Comparison of ENCODE assay signal across 7 mouse cellular contexts in genomic region chr12:44268728-44269302, GRCm38 (mm10). TPM values are rescaled to one million over a fixed set of nuclear protein-coding genes. Genes with fewer than 3 reads are reported as not detected.
A peak's percentile ranks its signal among the peaks of the same experiment; 100 is the strongest.
DNase-seq lines count a peak whose midpoint lies in the region; ATAC-seq lines count a peak whose summit lies in the region.

No protein-coding gene starts in this region.

- no peaks in the 10 kb centered on the region for H3K36me3 ChIP-seq in intestine, embryonic 16.5 days (ENCODE audit: control insufficient read depth, insufficient read depth, low read length)
- H3K36me3 ChIP-seq in midbrain, embryonic 11.5 days (ENCODE audit: control insufficient read depth, insufficient read depth, low read length), result no peaks in the 10 kb centered on the region

- H3K4me3 ChIP-seq in intestine, embryonic 16.5 days (ENCODE audit: low read length), result peak overlapping the region; percentile 81
- H3K4me3 ChIP-seq in midbrain, embryonic 11.5 days (ENCODE audit: low read depth, low read length), result peak overlapping the region; percentile 82

- H3K4me2 ChIP-seq in intestine, embryonic 16.5 days (ENCODE audit: low read depth, low read length), result peak overlapping the region; percentile 69
- H3K4me2 ChIP-seq in midbrain, embryonic 11.5 days, result peak overlapping the region; percentile 74

- H3K27ac ChIP-seq in intestine, embryonic 16.5 days (ENCODE audit: low read length), result peak overlapping the region; percentile 97
- H3K27ac ChIP-seq in midbrain, embryonic 11.5 days (ENCODE audit: low read depth, low read length), result peak overlapping the region; percentile 93

- H3K27me3 ChIP-seq in intestine, embryonic 16.5 days (replicated peaks; ENCODE audit: control insufficient read depth, insufficient read depth, low read length), result no peaks in the 10 kb centered on the region
- no peaks in the 10 kb centered on the region for H3K27me3 ChIP-seq in midbrain, embryonic 11.5 days (ENCODE audit: control insufficient read depth, insufficient read depth, low read length)

- peak; percentile 100 for DNase-seq in adrenal gland, adult 18-20 months (ENCODE audit: low spot score in 2 of 2)
- DNase-seq in embryo, embryonic 11 days, result peak; percentile 98
- DNase-seq in gastrocnemius, postnatal 36 days, result peak; percentile 100
- peak; percentile 99 for DNase-seq in left cerebral cortex, postnatal 36 days (ENCODE audit: low spot score in 2 of 2)
- DNase-seq in midbrain, embryonic 11.5 days (ENCODE audit: low spot score, missing footprints), result peak; percentile 100
- peak; percentile 95 for DNase-seq in skeletal muscle tissue, adult 2 months (ENCODE audit: low read depth, low spot score)

- under 1% methylated on average over 34 of the region's 38 CpGs for WGBS in intestine, embryonic 16.5 days
- under 1% methylated on average over 36 of the region's 38 CpGs for WGBS in midbrain, embryonic 11.5 days

- ATAC-seq in intestine, embryonic 16.5 days, result peak; percentile 99
- peak; percentile 100 for ATAC-seq in midbrain, embryonic 11.5 days (ENCODE audit: low FRiP score)

- intact Hi-C loops in gastrocnemius, postnatal 36 days (cut with DNase I), result loop anchor here (2.0 kb wide), 1 partner anchor 58 kb away; the partner anchor contains the start of gene Dnajb9
- intact Hi-C loops in left cerebral cortex, postnatal 36 days (cut with DNase I), result loop anchor here (5.0 kb wide), 1 partner anchor 57 kb away; the partner anchor contains the start of gene Dnajb9

- H3K9me3 ChIP-seq in intestine, embryonic 16.5 days (ENCODE audit: control insufficient read depth, low read length), result no peaks in the 10 kb centered on the region
- no peaks in the 10 kb centered on the region for H3K9me3 ChIP-seq in midbrain, embryonic 11.5 days (ENCODE audit: control insufficient read depth, low read length)

- H3K9ac ChIP-seq in intestine, embryonic 16.5 days (ENCODE audit: low read depth, low read length), result peak overlapping the region; percentile 90
- peak overlapping the region; percentile 84 for H3K9ac ChIP-seq in midbrain, embryonic 11.5 days (ENCODE audit: low read length)

- H3K4me1 ChIP-seq in intestine, embryonic 16.5 days (ENCODE audit: control insufficient read depth, insufficient read depth, low read length), result peaks cover 4% of the 10 kb centered on the region; the same call in 1 of the 2 replicates
- peaks cover 6% of the 10 kb centered on the region; the same call in 1 of the 2 replicates for H3K4me1 ChIP-seq in midbrain, embryonic 11.5 days (ENCODE audit: control insufficient read depth, insufficient read depth, low read length)

RNA-seq across cellular contexts. Expression of gene Pnpla8, which starts 47.6 kb away (rescaled TPM):
- total RNA-seq in adrenal gland, adult 18-20 months (2021), result 100 to 1,000 TPM; 123 to 143 TPM
- 100 to 1,000 TPM; 122 to 132 TPM for total RNA-seq in gastrocnemius, postnatal 36 days (2021)
- polyA plus RNA-seq in intestine, embryonic 16.5 days (2015; fragmentation: Nextera tagmentation; extraction: Ambion mirVana), result 56.6 and 62.7 TPM in 2 replicates
- total RNA-seq in left cerebral cortex, postnatal 36 days (2021), result 100 to 1,000 TPM; 135 to 151 TPM
- polyA plus RNA-seq in midbrain, embryonic 11.5 days (2014; fragmentation: Nextera tagmentation; extraction: Ambion mirVana), result 95.6 and 107 TPM in 2 replicates

RNA-seq across cellular contexts. Expression of gene Dnajb9, which starts 58.7 kb away (rescaled TPM):
- total RNA-seq in adrenal gland, adult 18-20 months (2021), result 10 to 100 TPM; 56.9 TPM
- 10 to 100 TPM; 28.1 to 33.6 TPM for total RNA-seq in gastrocnemius, postnatal 36 days (2021)
- polyA plus RNA-seq in intestine, embryonic 16.5 days (2015; fragmentation: Nextera tagmentation; extraction: Ambion mirVana), result 24.3 and 34.1 TPM in 2 replicates
- 10 to 100 TPM; 39.7 to 43.2 TPM for total RNA-seq in left cerebral cortex, postnatal 36 days (2021)
- polyA plus RNA-seq in midbrain, embryonic 11.5 days (2014; fragmentation: Nextera tagmentation; extraction: Ambion mirVana), result 30.6 and 35.0 TPM in 2 replicates

RNA-seq across cellular contexts. Expression of gene Nrcam, which starts 59.9 kb away (rescaled TPM):
- 1 to 10 TPM; 4.4 to 9.3 TPM for total RNA-seq in adrenal gland, adult 18-20 months (2021)
- total RNA-seq in gastrocnemius, postnatal 36 days (2021), result under 1 TPM; 0.18 to 0.94 TPM
- 2.6 and 3.6 TPM in 2 replicates for polyA plus RNA-seq in intestine, embryonic 16.5 days (2015; fragmentation: Nextera tagmentation; extraction: Ambion mirVana)
- 100 to 1,000 TPM; 509 to 516 TPM for total RNA-seq in left cerebral cortex, postnatal 36 days (2021)
- polyA plus RNA-seq in midbrain, embryonic 11.5 days (2014; fragmentation: Nextera tagmentation; extraction: Ambion mirVana), result 75.7 and 84.4 TPM in 2 replicates

Comparison
In these comparisons a context has a peak if more than half of its experiments do, and no peak if none do; other contexts are left out.
1. Peak in every context shown above with its lines: DNase-seq, ATAC-seq, H3K4me3 ChIP-seq and H3K27ac ChIP-seq.
2. RNA of gene Nrcam, which starts 59.9 kb away (total RNA-seq): 509 to 516 TPM in left cerebral cortex, postnatal 36 days; 4.4 to 9.3 TPM in adrenal gland, adult 18-20 months and 0.18 to 0.94 TPM in gastrocnemius, postnatal 36 days; every median in the first group is over 10 times any median in the second.